Mouse (Mus musculus) embryonic facial prominence, embryonic 13.5 days (tissue): ENCODE results near the gene Trip6. TPM values are rescaled to one million over a fixed set of nuclear protein-coding genes. Genes with fewer than 3 reads are reported as not detected.

Source experiments
- ATAC-seq: fragments of 200-750 bp; cut with Nextera tagmentation; 2 replicates; pipeline ENCODE4 v1.8.0; 2017; ENCODE audit warnings: low read depth; ENCODE audit not compliant: insufficient number of reproducible peaks, insufficient read depth, low FRiP score, low TSS enrichment
- H3K27ac ChIP-seq: fragments of 300-500 bp; sonication (generic); 2 replicates; pipeline ENCODE4 v1.5.1; 2015; ENCODE audit warnings: moderate library complexity, mild to moderate bottlenecking, inconsistent platforms
- H3K27me3 ChIP-seq: fragments of 300-500 bp; sonication (generic); 2 replicates; pipeline ENCODE4 v1.6.1; 2015; ENCODE audit warnings: mild to moderate bottlenecking, inconsistent platforms
- H3K36me3 ChIP-seq: fragments of 300-500 bp; sonication (generic); 2 replicates; pipeline ENCODE4 v1.6.1; 2015; ENCODE audit warnings: mild to moderate bottlenecking, inconsistent platforms
- H3K4me1 ChIP-seq: fragments of 300-500 bp; sonication (generic); 2 replicates; pipeline ENCODE4 v1.6.1; 2015; ENCODE audit warnings: inconsistent platforms
- H3K4me2 ChIP-seq: fragments of 300-500 bp; sonication (generic); 2 replicates; pipeline ENCODE4 v1.6.1; 2015; ENCODE audit warnings: moderate library complexity, mild to moderate bottlenecking, inconsistent platforms
- H3K4me3 ChIP-seq: fragments of 300-500 bp; sonication (generic); 2 replicates; pipeline ENCODE4 v1.5.1; 2015; ENCODE audit warnings: mild to moderate bottlenecking, inconsistent platforms
- H3K9ac ChIP-seq: fragments of 300-500 bp; sonication (generic); 2 replicates; pipeline ENCODE4 v1.6.1; 2015; ENCODE audit warnings: mild to moderate bottlenecking, inconsistent platforms
- H3K9me3 ChIP-seq: fragments of 300-500 bp; sonication (generic); 2 replicates; pipeline ENCODE4 v1.6.1; 2016; ENCODE audit warnings: inconsistent platforms
- WGBS: fragments of 180-500 bp; shearing (Covaris S2); methylation state at CpG from one replicate; pipeline ENCODE4 v1.1.7; 2015; ENCODE audit warnings: mixed read lengths; 5-methylcytosine and 5-hydroxymethylcytosine counted together
- polyA plus RNA-seq: library from polyadenylated mRNA; unstranded; fragments of >200 nt; fragmentation: Nextera tagmentation; extraction: Ambion mirVana; gene quantifications from 2 replicates; pipeline ENCODE4 v1.2.1, GENCODE M21; 2015

The Trip6 gene
- polyA plus RNA-seq, 1 experiment from 2014 or later, result 106 TPM

DNA sequence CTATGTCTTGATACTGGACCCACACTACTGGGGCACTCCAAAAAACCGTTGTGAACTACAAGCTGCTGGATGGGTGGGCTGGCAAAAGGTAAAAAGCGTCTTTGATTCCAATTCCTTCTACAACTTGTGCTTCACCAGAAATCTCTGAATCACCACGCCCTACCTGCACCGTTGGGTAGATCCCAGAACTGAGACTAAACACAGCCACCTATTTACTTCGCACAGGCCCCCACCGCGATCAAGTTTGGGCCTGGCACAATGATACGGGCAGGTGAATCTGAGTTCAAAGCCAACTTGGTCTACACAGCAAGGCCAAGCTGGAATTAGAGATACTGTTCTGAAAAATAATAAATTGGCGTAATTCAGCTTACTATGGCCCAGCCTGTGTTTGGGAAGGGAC lies 18.9 kb downstream of the Trip6 start:
- Histone ChIP-seq H3K36me3 (peaks cover 56% of the 10 kb centered on the region), H3K4me3 (peak overlapping the region; percentile 61; the same call in 1 of the 2 replicates)

GRCm38 (mm10) chr5:137294744-137295093 lies 19.5 kb downstream of the Trip6 start:
- H3K4me2 ChIP-seq, result peak overlapping the region; percentile 98
- peaks cover 26% of the 10 kb centered on the region for H3K4me1 ChIP-seq
- peak overlapping the region; percentile 84 for H3K9ac ChIP-seq
- H3K9me3 ChIP-seq, result no peaks in the 10 kb centered on the region
- H3K27ac ChIP-seq, result peak overlapping the region; percentile 88
- peaks cover 36% of the 10 kb centered on the region for H3K27me3 ChIP-seq
- WGBS, result 7% methylated on average over 18 of the region's 18 CpGs
- H3K36me3 ChIP-seq, result peaks cover 50% of the 10 kb centered on the region
- peak overlapping the region; percentile 61 for H3K4me3 ChIP-seq
- ATAC-seq, result peak; percentile 29

More for the DNA sequence above, 18.9 kb downstream of the Trip6 start:
- peak overlapping the region; percentile 98 for H3K4me2 ChIP-seq
- H3K9me3 ChIP-seq, result no peaks in the 10 kb centered on the region
- no peak for ATAC-seq
- 78% methylated on average over 9 of the region's 9 CpGs for WGBS
- H3K27me3 ChIP-seq, result peaks cover 30% of the 10 kb centered on the region
- peaks cover 23% of the 10 kb centered on the region for H3K4me1 ChIP-seq
- peak overlapping the region; percentile 84 for H3K9ac ChIP-seq
- H3K27ac ChIP-seq, result peak overlapping the region; percentile 88

DNA sequence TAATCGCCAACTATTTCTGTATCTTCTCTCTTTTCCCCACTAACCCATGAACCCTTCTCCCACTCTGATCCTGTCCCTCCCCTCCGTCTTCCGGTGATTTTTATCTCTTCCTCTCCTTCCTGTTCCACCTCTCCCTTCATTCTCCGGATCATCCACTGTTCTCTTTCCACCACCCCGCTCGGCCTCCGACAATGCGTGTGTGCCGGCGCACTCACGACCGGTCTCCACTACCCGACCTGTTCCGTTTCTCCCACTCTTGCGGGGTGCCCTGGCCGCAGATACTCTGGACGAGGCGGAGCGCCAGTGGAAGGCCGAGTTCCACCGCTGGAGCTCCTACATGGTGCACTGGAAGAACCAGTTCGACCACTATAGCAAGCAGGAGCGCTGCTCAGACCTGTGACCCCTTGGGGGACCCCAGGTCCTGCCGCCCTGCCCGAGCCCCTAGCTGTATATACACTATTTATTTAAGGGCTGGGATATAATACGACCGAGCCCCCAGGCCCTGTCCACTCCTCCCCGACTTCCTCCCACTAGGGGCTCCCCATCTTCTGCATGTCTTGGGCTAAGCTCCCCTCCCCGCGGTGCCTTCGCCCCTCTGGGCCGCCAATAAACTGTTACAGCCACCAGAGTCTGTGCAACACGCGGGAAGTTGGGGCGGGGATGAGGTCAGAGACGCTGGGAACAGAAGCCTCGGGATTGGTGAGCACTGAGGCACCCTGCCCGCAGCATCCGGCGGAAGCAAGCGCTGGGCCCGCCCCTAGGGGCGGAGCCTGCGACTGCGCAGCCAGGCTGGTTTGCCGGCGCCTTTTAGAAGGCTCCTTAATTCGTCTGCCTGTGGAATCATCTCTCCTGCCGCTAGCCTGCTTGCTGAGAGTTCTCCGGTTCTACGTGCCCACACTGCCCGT lies 20.1 kb downstream of the Trip6 start, which contains the start of gene Ufsp1:
Gene Ufsp1, plus strand, starts transcription at position 791 of the 905 bp plus-strand sequence.
- Histone ChIP-seq H3K4me2 (peak within 1 kb of the TSS; percentile 98), H3K9me3 (no peaks in the 10 kb centered on the region), H3K27ac (peak within 1 kb of the TSS; percentile 88), H3K4me3 (peak within 1 kb of the TSS; percentile 61), H3K4me1 (peaks cover 32% of the 10 kb centered on the region), H3K27me3 (peaks cover 42% of the 10 kb centered on the region), H3K9ac (peak within 1 kb of the TSS; percentile 84), H3K36me3 (peaks cover 44% of the 10 kb centered on the region)
- ATAC-seq, result peak; percentile 91
- under 1% methylated on average over 52 of the region's 52 CpGs for WGBS

GRCm38 (mm10) chr5:137293282-137293681 lies 20.9 kb downstream of the Trip6 start:
- Histone ChIP-seq H3K4me2 (peak overlapping the region; percentile 98), H3K4me1 (peaks cover 38% of the 10 kb centered on the region), H3K36me3 (peaks cover 36% of the 10 kb centered on the region), H3K27me3 (peaks cover 49% of the 10 kb centered on the region), H3K27ac (peak overlapping the region; percentile 88), H3K9ac (peak overlapping the region; percentile 84), H3K9me3 (no peaks in the 10 kb centered on the region), H3K4me3 (peak overlapping the region; percentile 61)
- no peak for ATAC-seq
- WGBS, result 2% methylated on average over 15 of the region's 15 CpGs

- Histone ChIP-seq H3K4me2 (no peak overlapping the region), H3K27ac (no peak overlapping the region), H3K36me3 (peaks cover 18% of the 10 kb centered on the region), H3K27me3 (peaks cover 65% of the 10 kb centered on the region), H3K9ac (no peak overlapping the region), H3K4me3 (no peak overlapping the region), H3K4me1 (peaks cover 54% of the 10 kb centered on the region), H3K9me3 (no peaks in the 10 kb centered on the region)
- 69% methylated on average over 15 of the region's 15 CpGs for whole genome bisulfite sequencing
- no peak for ATAC-seq
Observed at GRCm38 (mm10) chr5:137291381-137291926, 22.8 kb downstream of the Trip6 start.

- no peaks in the 10 kb centered on the region for H3K9me3 ChIP-seq
- no peak overlapping the region for H3K4me2 ChIP-seq
- ATAC-seq, result no peak
- H3K4me3 ChIP-seq, result no peak overlapping the region
- WGBS, result 19% methylated on average over 15 of the region's 15 CpGs
- H3K4me1 ChIP-seq, result peaks cover 55% of the 10 kb centered on the region
- peaks cover 72% of the 10 kb centered on the region for H3K27me3 ChIP-seq
- H3K27ac ChIP-seq, result no peak overlapping the region
- H3K9ac ChIP-seq, result no peak overlapping the region
- peaks cover 10% of the 10 kb centered on the region for H3K36me3 ChIP-seq
Observed at GRCm38 (mm10) chr5:137290677-137291076, 23.5 kb downstream of the Trip6 start.

- Histone ChIP-seq H3K27me3 (peaks cover 72% of the 10 kb centered on the region), H3K27ac (0 out of 2 replicates have a peak overlapping the region, but pooled peaks have one; percentile 29), H3K9ac (no peak overlapping the region; the same call in 1 of the 2 replicates), H3K4me2 (peak overlapping the region; percentile 87), H3K4me1 (peaks cover 47% of the 10 kb centered on the region), H3K4me3 (peak overlapping the region; percentile 46; the same call in 1 of the 2 replicates), H3K36me3 (peaks cover under 1% of the 10 kb centered on the region), H3K9me3 (no peaks in the 10 kb centered on the region)
- no peak for ATAC-seq
- WGBS, result 56% methylated on average over 13 of the region's 13 CpGs
Observed at GRCm38 (mm10) chr5:137289591-137290365, 24.4 kb downstream of the Trip6 start.

GRCm38 (mm10) chr5:137288999-137289470 lies 25.2 kb downstream of the Trip6 start:
- peak; percentile 8; the same call in 1 of the 2 replicates for ATAC-seq
- Histone ChIP-seq H3K4me3 (peak overlapping the region; percentile 46), H3K4me1 (peaks cover 45% of the 10 kb centered on the region), H3K27ac (0 out of 2 replicates have a peak overlapping the region, but pooled peaks have one; percentile 29), H3K27me3 (peaks cover 72% of the 10 kb centered on the region), H3K36me3 (no peaks in the 10 kb centered on the region), H3K9me3 (no peaks in the 10 kb centered on the region), H3K4me2 (peak overlapping the region; percentile 87), H3K9ac (peak overlapping the region; percentile 61; the same call in 1 of the 2 replicates)
- 1% methylated on average over 25 of the region's 25 CpGs for WGBS

- Histone ChIP-seq H3K9me3 (no peaks in the 10 kb centered on the region), H3K27me3 (peaks cover 71% of the 10 kb centered on the region), H3K27ac (no peak overlapping the region), H3K36me3 (no peaks in the 10 kb centered on the region), H3K4me2 (peak overlapping the region; percentile 87), H3K4me1 (peaks cover 41% of the 10 kb centered on the region), H3K9ac (peak overlapping the region; percentile 65), H3K4me3 (peak overlapping the region; percentile 46)
- no peak for ATAC-seq
- WGBS, result under 1% methylated on average over 59 of the region's 65 CpGs
Observed at GRCm38 (mm10) chr5:137287953-137288743, 26.1 kb downstream of the Trip6 start.

GRCm38 (mm10) chr5:137287032-137287952 lies 26.9 kb downstream of the Trip6 start, which contains the start of gene Ache:
Gene Ache (plus strand): TSS chr5:137287519.
- Histone ChIP-seq H3K9ac (peak within 1 kb of the TSS; percentile 65), H3K36me3 (no peaks in the 10 kb centered on the region), H3K4me3 (peak within 1 kb of the TSS; percentile 46), H3K9me3 (no peaks in the 10 kb centered on the region), H3K4me1 (peaks cover 35% of the 10 kb centered on the region), H3K4me2 (peak within 1 kb of the TSS; percentile 87), H3K27ac (no peak within 1 kb of the TSS), H3K27me3 (peaks cover 62% of the 10 kb centered on the region)
- WGBS, result 1% methylated on average over 40 of the region's 40 CpGs
- no peak for ATAC-seq
